Mouse (Mus musculus) hindbrain, embryonic 15.5 days (tissue): Measurements from ENCODE around the gene Frmd4b. TPM values are rescaled to one million over a fixed set of nuclear protein-coding genes. Genes with fewer than 3 reads are reported as not detected.

Experiments used
- ATAC-seq: fragments of 200-750 bp; cut with Nextera tagmentation; 2 replicates; pipeline ENCODE4 v1.8.0; 2017; ENCODE audit warnings: low read depth, moderate number of reproducible peaks, moderate TSS enrichment; ENCODE audit not compliant: low FRiP score
- H3K27ac ChIP-seq: fragments of 300-500 bp; sonication (generic); replicated peaks from 2 replicates; pipeline ENCODE4 v1.5.1; 2015; ENCODE audit warnings: mild to moderate bottlenecking, inconsistent platforms
- H3K27me3 ChIP-seq: fragments of 300-500 bp; sonication (generic); 2 replicates; pipeline ENCODE4 v1.6.1; 2015; ENCODE audit warnings: control low read depth, inconsistent platforms
- H3K36me3 ChIP-seq: fragments of 300-500 bp; sonication (generic); 2 replicates; pipeline ENCODE4 v1.6.1; 2015; ENCODE audit warnings: control low read depth, inconsistent platforms
- H3K4me1 ChIP-seq: fragments of 300-500 bp; sonication (generic); replicated peaks from 2 replicates; pipeline ENCODE4 v1.6.1; 2015; ENCODE audit warnings: control low read depth, inconsistent platforms
- H3K4me2 ChIP-seq: fragments of 300-500 bp; sonication (generic); 2 replicates; pipeline ENCODE4 v1.6.1; 2015; ENCODE audit warnings: moderate library complexity, mild to moderate bottlenecking, inconsistent platforms
- H3K4me3 ChIP-seq: fragments of 300-500 bp; sonication (generic); 2 replicates; pipeline ENCODE4 v1.5.1; 2015; ENCODE audit warnings: mild to moderate bottlenecking, inconsistent platforms
- H3K9ac ChIP-seq: fragments of 300-500 bp; sonication (generic); 2 replicates; pipeline ENCODE4 v1.6.1; 2015; ENCODE audit warnings: inconsistent platforms
- H3K9me3 ChIP-seq: fragments of 300-500 bp; sonication (generic); 2 replicates; pipeline ENCODE4 v1.6.1; 2016; ENCODE audit warnings: control low read depth, inconsistent platforms
- WGBS: fragments of 180-500 bp; shearing (Covaris S2); methylation state at CpG from one replicate; pipeline ENCODE4 v1.1.7; 2015; 5-methylcytosine and 5-hydroxymethylcytosine counted together
- polyA plus RNA-seq: library from polyadenylated mRNA; unstranded; fragments of >200 nt; fragmentation: Nextera tagmentation; extraction: Ambion mirVana; gene quantifications from 2 replicates; pipeline ENCODE4 v1.2.1, GENCODE M21; 2015

The Frmd4b gene
- polyA plus RNA-seq, 1 experiment from 2014 or later: 22.7 TPM

- Histone ChIP-seq H3K4me3 (0 out of 2 replicates have a peak overlapping the region, but pooled peaks have one; percentile 48), H3K4me1 (peaks cover 35% of the 10 kb centered on the region), H3K27ac (peak overlapping the region; percentile 2; the same call in 1 of the 2 replicates), H3K9ac (no peak overlapping the region), H3K9me3 (no peaks in the 10 kb centered on the region), H3K36me3 (no peaks in the 10 kb centered on the region), H3K4me2 (peak overlapping the region; percentile 94), H3K27me3 (no peaks in the 10 kb centered on the region)
- WGBS: 17% methylated on average over 8 of the region's 8 CpGs
- no peak for ATAC-seq
These were observed 129.1 kb downstream of the Frmd4b start for GRCm38 (mm10) chr6:97488280-97488679.

DNA sequence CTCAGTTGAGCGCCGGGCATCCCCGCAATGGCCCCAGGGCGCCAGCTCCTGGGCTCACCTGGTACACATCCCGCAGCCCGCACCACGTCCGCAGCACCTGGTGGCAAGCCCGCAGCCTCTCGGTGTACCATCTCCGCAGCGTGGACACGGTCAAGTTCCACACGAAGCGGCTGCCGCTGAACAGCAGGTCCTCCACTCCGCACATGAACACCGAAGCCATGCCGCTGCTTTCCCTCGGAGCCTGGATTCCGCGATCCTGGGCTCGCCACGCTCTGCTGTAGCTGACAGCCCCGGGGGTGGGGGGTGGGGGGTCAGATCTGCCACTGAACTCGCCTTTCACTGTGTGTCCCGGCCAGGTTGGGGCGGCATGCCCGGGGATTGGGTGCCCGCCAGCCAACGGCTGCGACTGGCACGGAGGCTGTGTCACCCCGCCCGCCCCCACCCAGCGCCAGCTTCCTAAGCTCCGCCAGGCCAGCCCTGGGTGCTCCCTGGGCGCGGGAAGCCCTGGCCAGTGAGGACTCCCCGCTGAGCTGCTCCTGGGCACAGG lies 129.7 kb downstream of the Frmd4b start:
- Histone ChIP-seq H3K4me1 (peaks cover 35% of the 10 kb centered on the region), H3K9me3 (no peaks in the 10 kb centered on the region), H3K4me2 (peak overlapping the region; percentile 94), H3K27me3 (no peaks in the 10 kb centered on the region), H3K9ac (peak overlapping the region; percentile 49), H3K27ac (no peak overlapping the region), H3K4me3 (peak overlapping the region; percentile 48), H3K36me3 (no peaks in the 10 kb centered on the region)
- ATAC-seq: peak; percentile 80
- 1% methylated on average over 38 of the region's 40 CpGs for WGBS

DNA sequence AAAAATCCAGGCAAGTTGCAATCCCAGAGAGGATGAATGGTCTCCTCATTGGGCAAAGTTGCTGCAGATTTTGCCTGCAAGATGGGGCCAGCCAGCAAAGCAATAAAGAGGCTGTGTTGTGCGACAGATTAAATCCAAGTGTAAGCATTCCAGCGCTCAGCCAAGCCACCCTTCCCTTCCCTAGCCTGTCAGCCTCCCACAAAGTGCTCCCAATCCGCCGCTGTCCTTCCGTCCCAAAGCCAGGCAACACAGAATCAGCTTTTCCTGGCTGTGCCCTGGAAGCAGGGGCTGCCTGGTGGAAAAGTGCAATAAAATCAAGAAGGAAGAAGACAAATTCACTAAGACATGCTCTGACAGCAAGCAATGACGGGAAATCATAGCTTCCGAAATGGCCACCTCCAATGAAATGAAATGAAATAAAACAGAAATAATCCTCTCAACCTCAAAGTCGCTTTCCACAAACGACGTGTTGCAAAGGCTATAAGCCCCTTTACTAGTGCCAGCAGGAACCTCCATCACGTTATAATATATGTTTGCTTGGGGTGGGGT lies 130.5 kb downstream of the Frmd4b start:
- Histone ChIP-seq H3K9me3 (no peaks in the 10 kb centered on the region), H3K9ac (peak overlapping the region; percentile 49), H3K27ac (no peak overlapping the region), H3K27me3 (no peaks in the 10 kb centered on the region), H3K4me3 (peak overlapping the region; percentile 48), H3K4me2 (peak overlapping the region; percentile 94), H3K36me3 (no peaks in the 10 kb centered on the region), H3K4me1 (peaks cover 35% of the 10 kb centered on the region)
- WGBS: 31% methylated on average over 11 of the region's 11 CpGs
- no peak for ATAC-seq

GRCm38 (mm10) chr6:97485886-97486386 lies 131.4 kb downstream of the Frmd4b start:
- H3K4me1 ChIP-seq: peaks cover 35% of the 10 kb centered on the region
- H3K4me3 ChIP-seq: no peak overlapping the region
- peak overlapping the region; percentile 17; the same call in 1 of the 2 replicates for H3K4me2 ChIP-seq
- H3K9me3 ChIP-seq: no peaks in the 10 kb centered on the region
- no peaks in the 10 kb centered on the region for H3K36me3 ChIP-seq
- no peak for ATAC-seq
- no peak overlapping the region for H3K9ac ChIP-seq
- no peak overlapping the region for H3K27ac ChIP-seq
- no peaks in the 10 kb centered on the region for H3K27me3 ChIP-seq
- 71% methylated on average over 11 of the region's 11 CpGs for WGBS

- Histone ChIP-seq H3K9me3 (no peaks in the 10 kb centered on the region), H3K9ac (no peak overlapping the region), H3K4me1 (peaks cover 24% of the 10 kb centered on the region), H3K4me2 (no peak overlapping the region), H3K36me3 (no peaks in the 10 kb centered on the region), H3K27ac (no peak overlapping the region), H3K27me3 (no peaks in the 10 kb centered on the region), H3K4me3 (no peak overlapping the region)
- WGBS: 82% methylated on average over 6 of the region's 6 CpGs
- ATAC-seq: no peak
These were observed 135.4 kb downstream of the Frmd4b start for GRCm38 (mm10) chr6:97481912-97482311.

- no peak for ATAC-seq
- WGBS: 42% methylated on average over 19 of the region's 19 CpGs
These were observed 138.1 kb downstream of the Frmd4b start for GRCm38 (mm10) chr6:97478981-97479860.

GRCm38 (mm10) chr6:97473672-97474071 lies 143.7 kb downstream of the Frmd4b start:
- Histone ChIP-seq H3K27ac (no peak overlapping the region), H3K4me3 (no peak overlapping the region), H3K4me2 (no peak overlapping the region), H3K9me3 (no peaks in the 10 kb centered on the region), H3K9ac (no peak overlapping the region), H3K4me1 (no peaks in the 10 kb centered on the region), H3K36me3 (no peaks in the 10 kb centered on the region), H3K27me3 (no peaks in the 10 kb centered on the region)
- no peak for ATAC-seq
- 97% methylated on average over 4 of the region's 4 CpGs for WGBS

More at GRCm38 (mm10) chr6:97478981-97479860, 138.1 kb downstream of the Frmd4b start:
- no peak overlapping the region for H3K4me2 ChIP-seq
- H3K36me3 ChIP-seq: no peaks in the 10 kb centered on the region
- no peak overlapping the region for H3K4me3 ChIP-seq
- H3K4me1 ChIP-seq: peaks cover 9% of the 10 kb centered on the region
- H3K9me3 ChIP-seq: no peaks in the 10 kb centered on the region
- no peak overlapping the region for H3K9ac ChIP-seq
- H3K27me3 ChIP-seq: no peaks in the 10 kb centered on the region
- H3K27ac ChIP-seq: no peak overlapping the region

- ATAC-seq: no peak
- Histone ChIP-seq H3K9me3 (no peaks in the 10 kb centered on the region), H3K4me2 (no peak overlapping the region), H3K4me1 (no peaks in the 10 kb centered on the region), H3K4me3 (no peak overlapping the region), H3K27ac (no peak overlapping the region), H3K36me3 (no peaks in the 10 kb centered on the region), H3K9ac (no peak overlapping the region), H3K27me3 (no peaks in the 10 kb centered on the region)
- WGBS: 85% methylated on average over 4 of the region's 4 CpGs
These were observed 144.3 kb downstream of the Frmd4b start for GRCm38 (mm10) chr6:97472873-97473550.

- ATAC-seq: no peak
- Histone ChIP-seq H3K36me3 (no peaks in the 10 kb centered on the region), H3K27me3 (no peaks in the 10 kb centered on the region), H3K27ac (0 out of 2 replicates have a peak overlapping the region, but pooled peaks have one; percentile 14), H3K4me1 (peaks cover 6% of the 10 kb centered on the region; the same call in 1 of the 2 replicates), H3K4me2 (no peak overlapping the region), H3K4me3 (no peak overlapping the region), H3K9ac (no peak overlapping the region), H3K9me3 (no peaks in the 10 kb centered on the region)
- WGBS: 68% methylated on average over 17 of the region's 17 CpGs
These were observed 153.3 kb downstream of the Frmd4b start for GRCm38 (mm10) chr6:97463898-97464524.

- H3K9me3 ChIP-seq: no peaks in the 10 kb centered on the region
- H3K4me3 ChIP-seq: no peak overlapping the region
- H3K4me1 ChIP-seq: peaks cover 16% of the 10 kb centered on the region; the same call in 1 of the 2 replicates
- H3K36me3 ChIP-seq: no peaks in the 10 kb centered on the region
- ATAC-seq: no peak
- no peaks in the 10 kb centered on the region for H3K27me3 ChIP-seq
- H3K9ac ChIP-seq: no peak overlapping the region
- H3K27ac ChIP-seq: no peak overlapping the region
- no peak overlapping the region for H3K4me2 ChIP-seq
These were observed 154.9 kb downstream of the Frmd4b start for GRCm38 (mm10) chr6:97462421-97462820.

- Histone ChIP-seq H3K27me3 (no peaks in the 10 kb centered on the region), H3K4me2 (no peak overlapping the region), H3K27ac (no peak overlapping the region), H3K4me1 (peaks cover 20% of the 10 kb centered on the region), H3K4me3 (no peak overlapping the region), H3K9ac (no peak overlapping the region), H3K9me3 (no peaks in the 10 kb centered on the region), H3K36me3 (no peaks in the 10 kb centered on the region)
- no peak for ATAC-seq
- 80% methylated on average over 7 of the region's 7 CpGs for WGBS
These were observed 158.2 kb downstream of the Frmd4b start for GRCm38 (mm10) chr6:97459112-97459511.
